8 mouse cellular contexts compared by ENCODE assay signal in genomic region chr17:79518185-79518584, GRCm38 (mm10).
DNase-seq lines count a peak whose midpoint lies in the region; ATAC-seq and TF ChIP-seq lines count a peak whose summit lies in the region.

No protein-coding gene starts in this region.

- H3K27me3 ChIP-seq in thymus, adult 2 months (ENCODE audit: control insufficient read depth, insufficient read depth, low read length), result no peaks in the 10 kb centered on the region
- H3K27me3 ChIP-seq in limb, embryonic 12.5 days, result no peaks in the 10 kb centered on the region

- H3K9ac ChIP-seq in limb, embryonic 12.5 days (replicated peaks), result no peak overlapping the region

- 81% methylated on average over 3 of the region's 3 CpGs for WGBS in thymus, adult 2 months
- 41% methylated on average over 3 of the region's 3 CpGs for whole genome bisulfite sequencing in limb, embryonic 12.5 days

- TF ChIP-seq POLR2A in thymus, adult 2 months (IDR thresholded peaks at IDR 0.05; ENCODE audit: control insufficient read depth, extremely low read depth, insufficient read depth, low read length, poor library complexity), result no peak

- H3K4me3 ChIP-seq in thymus, adult 2 months (ENCODE audit: control insufficient read depth, insufficient read depth, low read length), result no peak overlapping the region
- no peak overlapping the region for H3K4me3 ChIP-seq in limb, embryonic 12.5 days (replicated peaks)

- peak; percentile 5 for DNase-seq in adrenal gland, adult 2 months
- DNase-seq in adrenal gland, postnatal 25 days, result no peak
- peak; percentile 38 for DNase-seq in thymus, adult 2 months
- DNase-seq in thymus, adult 18-20 months, result no peak
- peak; percentile 30 for DNase-seq in thymus, postnatal 14 days
- DNase-seq in left cerebral cortex, adult 11 months (ENCODE audit: low spot score), result no peak
- DNase-seq in cerebellum, adult 8-10 months, result no peak

- no peak for TF ChIP-seq CTCF in thymus, adult 2 months (IDR thresholded peaks at IDR 0.05; ENCODE audit: borderline replicate concordance, control insufficient read depth, extremely low read depth, insufficient read depth, low read length, poor library complexity)

- no peaks in the 10 kb centered on the region for H3K4me1 ChIP-seq in thymus, adult 2 months (replicated peaks; ENCODE audit: control insufficient read depth, insufficient read depth, low read length)
- peaks cover 24% of the 10 kb centered on the region for H3K4me1 ChIP-seq in limb, embryonic 12.5 days (replicated peaks)

- 0 out of 2 replicates have a peak, but pooled peaks have one; percentile 56 for ATAC-seq in limb, embryonic 12.5 days (ENCODE audit: insufficient number of reproducible peaks, insufficient read depth, low FRiP score, low TSS enrichment, low read depth)

- no peak overlapping the region for H3K27ac ChIP-seq in thymus, adult 2 months (ENCODE audit: control insufficient read depth, insufficient read depth, low read length)
- no peak overlapping the region for H3K27ac ChIP-seq in limb, embryonic 12.5 days

- no peaks in the 10 kb centered on the region for H3K36me3 ChIP-seq in thymus, adult 2 months (ENCODE audit: control insufficient read depth, insufficient read depth, low read length)
- no peaks in the 10 kb centered on the region for H3K36me3 ChIP-seq in limb, embryonic 12.5 days

- H3K4me2 ChIP-seq in limb, embryonic 12.5 days, result no peak overlapping the region

- H3K9me3 ChIP-seq in limb, embryonic 12.5 days, result no peaks in the 10 kb centered on the region

Comparison
In these comparisons a context has a peak if more than half of its experiments do, and no peak if none do; other contexts are left out.
1. DNase-seq: peak in adrenal gland, adult 2 months (single experiment), thymus, adult 2 months (single experiment) and thymus, postnatal 14 days (single experiment); none in adrenal gland, postnatal 25 days (single experiment), thymus, adult 18-20 months (0 of 2), left cerebral cortex, adult 11 months (single experiment) and cerebellum, adult 8-10 months (single experiment).